Mouse (Mus musculus): Measurements from ENCODE around the gene Tmem235. TPM values are rescaled to one million over a fixed set of nuclear protein-coding genes. Genes with fewer than 3 reads are reported as not detected.
"Not testable (repeated sequence)": the region's sequence is repeated elsewhere in the genome, so short reads cannot be mapped to it uniquely, and the experiment has no call there.

The Tmem235 gene
- polyA plus RNA-seq, 1 experiment from 2014 or later, result not detected

GRCm38 (mm10) chr11:117825333-117826101 lies 35.0 kb upstream of the Tmem235 start, which contains the start of the genes Afmid and Tk1:
Gene Afmid (plus strand): TSS chr11:117825924.
Gene Tk1 (minus strand): TSS chr11:117826092.
- H3K36me3 ChIP-seq, result peaks cover 15% of the 10 kb centered on the region
- peak within 1 kb of the TSS; percentile 78 for H3K4me2 ChIP-seq (replicated peaks)
- peaks cover 36% of the 10 kb centered on the region for H3K4me1 ChIP-seq
- peak within 1 kb of the TSS; percentile 45 for H3K4me3 ChIP-seq
- H3K27ac ChIP-seq, result no peak within 1 kb of the TSS
- H3K27me3 ChIP-seq (replicated peaks), result no peaks in the 10 kb centered on the region
- peak within 1 kb of the TSS; percentile 56 for H3K9ac ChIP-seq
- peak; percentile 65 for ATAC-seq (ENCODE audit: low FRiP score, low read depth)
- WGBS, result under 1% methylated on average over 34 of the region's 34 CpGs
- H3K9me3 ChIP-seq, result no peaks in the 10 kb centered on the region

- Histone ChIP-seq H3K9ac (peak overlapping the region; percentile 56), H3K27ac (no peak overlapping the region), H3K27me3 (replicated peaks) (no peaks in the 10 kb centered on the region), H3K4me2 (replicated peaks) (peak overlapping the region; percentile 78), H3K4me3 (peak overlapping the region; percentile 45), H3K36me3 (peaks cover 13% of the 10 kb centered on the region), H3K9me3 (no peaks in the 10 kb centered on the region), H3K4me1 (peaks cover 36% of the 10 kb centered on the region)
- no peak; the same call in 1 of the 2 replicates for ATAC-seq (ENCODE audit: low FRiP score, low read depth)
- 9% methylated on average over 5 of the region's 5 CpGs for WGBS
Observed at GRCm38 (mm10) chr11:117826164-117826563, 34.4 kb upstream of the Tmem235 start.

- peak overlapping the region; percentile 78; the same call in 1 of the 2 replicates for H3K4me2 ChIP-seq (replicated peaks)
- no peak for ATAC-seq (ENCODE audit: low FRiP score, low read depth)
- no peaks in the 10 kb centered on the region for H3K27me3 ChIP-seq (replicated peaks)
- H3K4me1 ChIP-seq, result peaks cover 37% of the 10 kb centered on the region
- H3K27ac ChIP-seq, result no peak overlapping the region
- H3K9ac ChIP-seq, result no peak overlapping the region
- peaks cover 6% of the 10 kb centered on the region; the same call in 1 of the 2 replicates for H3K36me3 ChIP-seq
- 67% methylated on average over 8 of the region's 8 CpGs for whole genome bisulfite sequencing
- H3K9me3 ChIP-seq, result no peaks in the 10 kb centered on the region
- no peak overlapping the region for H3K4me3 ChIP-seq
Observed at GRCm38 (mm10) chr11:117826916-117827315, 33.6 kb upstream of the Tmem235 start.

GRCm38 (mm10) chr11:117827386-117827785 lies 33.2 kb upstream of the Tmem235 start:
- no peak overlapping the region for H3K27ac ChIP-seq
- peaks cover 42% of the 10 kb centered on the region for H3K4me1 ChIP-seq
- H3K27me3 ChIP-seq (replicated peaks), result no peaks in the 10 kb centered on the region
- no peak overlapping the region for H3K4me2 ChIP-seq (replicated peaks)
- ATAC-seq (ENCODE audit: low FRiP score, low read depth), result no peak
- WGBS, result 59% methylated on average over 3 of the region's 3 CpGs
- H3K36me3 ChIP-seq, result peaks cover 5% of the 10 kb centered on the region; the same call in 1 of the 2 replicates
- H3K4me3 ChIP-seq, result no peak overlapping the region
- no peaks in the 10 kb centered on the region for H3K9me3 ChIP-seq
- H3K9ac ChIP-seq, result no peak overlapping the region

GRCm38 (mm10) chr11:117828149-117828887 lies 32.2 kb upstream of the Tmem235 start:
- ATAC-seq (ENCODE audit: low FRiP score, low read depth), result no peak
- Histone ChIP-seq H3K27ac (no peak overlapping the region), H3K9ac (no peak overlapping the region), H3K9me3 (no peaks in the 10 kb centered on the region), H3K4me2 (replicated peaks) (no peak overlapping the region), H3K36me3 (no peaks in the 10 kb centered on the region; the same call in 1 of the 2 replicates), H3K27me3 (replicated peaks) (no peaks in the 10 kb centered on the region), H3K4me1 (peaks cover 43% of the 10 kb centered on the region), H3K4me3 (no peak overlapping the region)
- WGBS, result 84% methylated on average over 18 of the region's 18 CpGs

- Histone ChIP-seq H3K27ac (no peak overlapping the region), H3K9ac (no peak overlapping the region), H3K4me1 (peaks cover 41% of the 10 kb centered on the region), H3K36me3 (no peaks in the 10 kb centered on the region), H3K4me3 (no peak overlapping the region), H3K27me3 (replicated peaks) (no peaks in the 10 kb centered on the region), H3K9me3 (no peaks in the 10 kb centered on the region), H3K4me2 (replicated peaks) (no peak overlapping the region)
- no peak for ATAC-seq (ENCODE audit: low FRiP score, low read depth)
- WGBS, result 67% methylated on average over 9 of the region's 9 CpGs
Observed at GRCm38 (mm10) chr11:117828888-117829604, 31.5 kb upstream of the Tmem235 start.

- H3K27me3 ChIP-seq (replicated peaks), result no peaks in the 10 kb centered on the region
- ATAC-seq (ENCODE audit: low FRiP score, low read depth), result no peak
- no peak overlapping the region for H3K4me3 ChIP-seq
- 81% methylated on average over 2 of the region's 2 CpGs for WGBS
- H3K36me3 ChIP-seq, result no peaks in the 10 kb centered on the region
- no peak overlapping the region for H3K9ac ChIP-seq
- no peaks in the 10 kb centered on the region for H3K9me3 ChIP-seq
- H3K4me2 ChIP-seq (replicated peaks), result no peak overlapping the region
- peaks cover 36% of the 10 kb centered on the region for H3K4me1 ChIP-seq
- H3K27ac ChIP-seq, result no peak overlapping the region
Observed at GRCm38 (mm10) chr11:117829671-117830215, 30.8 kb upstream of the Tmem235 start.

GRCm38 (mm10) chr11:117830401-117830800 lies 30.2 kb upstream of the Tmem235 start:
- Histone ChIP-seq H3K4me3 (no peak overlapping the region), H3K4me1 (peaks cover 32% of the 10 kb centered on the region), H3K36me3 (no peaks in the 10 kb centered on the region), H3K27ac (no peak overlapping the region), H3K4me2 (replicated peaks) (no peak overlapping the region), H3K9ac (no peak overlapping the region), H3K27me3 (replicated peaks) (no peaks in the 10 kb centered on the region), H3K9me3 (no peaks in the 10 kb centered on the region)
- ATAC-seq (ENCODE audit: low FRiP score, low read depth), result no peak
- WGBS, result 87% methylated on average over 9 of the region's 9 CpGs

- Histone ChIP-seq H3K27me3 (replicated peaks) (no peaks in the 10 kb centered on the region), H3K9me3 (no peaks in the 10 kb centered on the region), H3K4me2 (replicated peaks) (peak overlapping the region; percentile 61), H3K4me3 (peak overlapping the region; percentile 36), H3K27ac (no peak overlapping the region; the same call in 1 of the 2 replicates), H3K4me1 (peaks cover 15% of the 10 kb centered on the region; the same call in 1 of the 2 replicates), H3K36me3 (no peaks in the 10 kb centered on the region), H3K9ac (0 out of 2 replicates have a peak overlapping the region, but pooled peaks have one; percentile 26)
- peak; percentile 64 for ATAC-seq (ENCODE audit: low FRiP score, low read depth)
- WGBS, result 19% methylated on average over 28 of the region's 28 CpGs
Observed at GRCm38 (mm10) chr11:117832086-117832969, 28.2 kb upstream of the Tmem235 start.

- not testable (repeated sequence) for H3K27me3 ChIP-seq (replicated peaks); H3K4me3 ChIP-seq; H3K9me3 ChIP-seq; H3K4me1 ChIP-seq; H3K9ac ChIP-seq; H3K36me3 ChIP-seq; H3K4me2 ChIP-seq (replicated peaks); ATAC-seq (ENCODE audit: low FRiP score, low read depth); H3K27ac ChIP-seq
- WGBS, result 81% methylated on average over 6 of the region's 6 CpGs
Observed at GRCm38 (mm10) chr11:117833509-117833908, 27.0 kb upstream of the Tmem235 start.

GRCm38 (mm10) chr11:117834086-117834485 lies 26.5 kb upstream of the Tmem235 start:
- no peak overlapping the region for H3K4me3 ChIP-seq
- H3K9me3 ChIP-seq, result no peaks in the 10 kb centered on the region
- 95% methylated on average over 8 of the region's 8 CpGs for WGBS
- no peaks in the 10 kb centered on the region for H3K36me3 ChIP-seq
- 0 out of 2 replicates have a peak, but pooled peaks cover 7% of the 10 kb centered on the region for H3K4me1 ChIP-seq
- H3K27ac ChIP-seq, result no peak overlapping the region
- ATAC-seq (ENCODE audit: low FRiP score, low read depth), result no peak
- H3K4me2 ChIP-seq (replicated peaks), result no peak overlapping the region
- no peaks in the 10 kb centered on the region for H3K27me3 ChIP-seq (replicated peaks)
- H3K9ac ChIP-seq, result no peak overlapping the region

Data from neural tube, embryonic 12.5 days (tissue).